Mouse (Mus musculus): Measurements from ENCODE around the gene Wdr70.

- no peak for TF ChIP-seq CTCF (IDR thresholded peaks at IDR 0.05; ENCODE audit: insufficient read depth, low read depth, low read length)
- no peak for TF ChIP-seq POLR2A (IDR thresholded peaks at IDR 0.05; ENCODE audit: insufficient read depth, low read depth, low read length)
These were observed 207.3 kb downstream of the Wdr70 start for GRCm38 (mm10) chr15:7891547-7892282.

Measured in olfactory bulb, adult 2 months (tissue).